Mouse (Mus musculus) embryonic facial prominence, embryonic 11.5 days (tissue): ENCODE data around the gene Exoc6b. TPM values are rescaled to one million over a fixed set of nuclear protein-coding genes. Genes with fewer than 3 reads are reported as not detected.

Experiments
- ATAC-seq: fragments of 200-750 bp; cut with Nextera tagmentation; replicated peaks from 2 replicates; pipeline ENCODE4 v1.8.0; 2017; ENCODE audit warnings: low read depth; ENCODE audit not compliant: insufficient number of reproducible peaks, low FRiP score, low TSS enrichment
- DNase-seq: peaks from one replicate; pipeline ENCODE4 v3.0.0-alpha.2; 2015; ENCODE audit warnings: low spot score
- H3K27ac ChIP-seq: fragments of 300-500 bp; sonication (generic); replicated peaks from 2 replicates; pipeline ENCODE4 v1.5.1; 2014; ENCODE audit warnings: mild to moderate bottlenecking, low read depth, low read length, control low read depth
- H3K27me3 ChIP-seq: fragments of 300-500 bp; sonication (generic); 2 replicates; pipeline ENCODE4 v1.6.1; 2014; ENCODE audit warnings: mild to moderate bottlenecking, low read length, moderate library complexity, mixed read lengths; ENCODE audit not compliant: control insufficient read depth, insufficient read depth
- H3K36me3 ChIP-seq: fragments of 300-500 bp; sonication (generic); replicated peaks from 2 replicates; pipeline ENCODE4 v1.6.1; 2014; ENCODE audit warnings: low read depth, mild to moderate bottlenecking, low read length, moderate library complexity, mixed read lengths; ENCODE audit not compliant: control insufficient read depth, insufficient read depth
- H3K4me1 ChIP-seq: fragments of 300-500 bp; sonication (generic); 2 replicates; pipeline ENCODE4 v1.6.1; 2014; ENCODE audit warnings: low read length, mixed read lengths; ENCODE audit not compliant: control insufficient read depth, insufficient read depth
- H3K4me2 ChIP-seq: fragments of 300-500 bp; sonication (generic); 2 replicates; pipeline ENCODE4 v1.6.1; 2014; ENCODE audit warnings: low read depth, mild to moderate bottlenecking, control low read depth, low read length, moderate library complexity
- H3K4me3 ChIP-seq: fragments of 300-500 bp; sonication (generic); 2 replicates; pipeline ENCODE4 v1.5.1; 2014; ENCODE audit warnings: low read depth, low read length, control low read depth
- H3K9ac ChIP-seq: fragments of 300-500 bp; sonication (generic); replicated peaks from 2 replicates; pipeline ENCODE4 v1.6.1; 2014; ENCODE audit warnings: mild to moderate bottlenecking, control low read depth, low read length
- H3K9me3 ChIP-seq: fragments of 300-500 bp; sonication (generic); replicated peaks from 2 replicates; pipeline ENCODE4 v1.6.1; 2016; ENCODE audit warnings: mild to moderate bottlenecking, low read length, inconsistent platforms, mixed read lengths; ENCODE audit not compliant: control insufficient read depth
- WGBS: fragments of 180-500 bp; shearing (Covaris S2); extraction: QIAGEN DNeasy Blood & Tissue Kit; methylation state at CpG from one replicate; pipeline ENCODE4 v1.1.7; 2014; 5-methylcytosine and 5-hydroxymethylcytosine counted together
- polyA plus RNA-seq: library from polyadenylated mRNA; unstranded; fragments of >200 nt; fragmentation: Nextera tagmentation; extraction: Ambion mirVana; gene quantifications from 2 replicates; pipeline ENCODE4 v1.2.1, GENCODE M21; 2014

The Exoc6b gene
- polyA plus RNA-seq, 1 experiment from 2014 or later: 36.0 TPM

- Histone ChIP-seq H3K27ac (peak overlapping the region; percentile 35), H3K9me3 (no peaks in the 10 kb centered on the region), H3K4me1 (peaks cover 9% of the 10 kb centered on the region), H3K4me2 (peak overlapping the region; percentile 91), H3K9ac (peak overlapping the region; percentile 73), H3K4me3 (peak overlapping the region; percentile 59), H3K36me3 (no peaks in the 10 kb centered on the region), H3K27me3 (peaks cover 45% of the 10 kb centered on the region)
- ATAC-seq (0 out of 2 replicates have a peak, but pooled peaks have one; percentile 39), DNase-seq (peak; percentile 46)
- WGBS: 3% methylated on average over 48 of the region's 48 CpGs
These were observed 485.2 kb downstream of the Exoc6b start for GRCm38 (mm10) chr6:84583841-84584782.

GRCm38 (mm10) chr6:84583371-84583770, 485.9 kb downstream of the Exoc6b start:
- H3K27ac ChIP-seq: peak overlapping the region; percentile 35; the same call in 1 of the 2 replicates
- ATAC-seq (peak; percentile 25; the same call in 1 of the 2 replicates), DNase-seq (peak; percentile 90)

GRCm38 (mm10) chr6:84582826-84583225, 486.5 kb downstream of the Exoc6b start:
- no peak overlapping the region for H3K4me3 ChIP-seq
- no peak overlapping the region for H3K9ac ChIP-seq
- ATAC-seq (no peak), DNase-seq (no peak)
- H3K4me2 ChIP-seq: peak overlapping the region; percentile 91
- H3K27ac ChIP-seq: no peak overlapping the region
- peaks cover 9% of the 10 kb centered on the region for H3K4me1 ChIP-seq
- H3K36me3 ChIP-seq: no peaks in the 10 kb centered on the region
- 15% methylated on average over 5 of the region's 5 CpGs for WGBS
- H3K27me3 ChIP-seq: peaks cover 45% of the 10 kb centered on the region
- H3K9me3 ChIP-seq: no peaks in the 10 kb centered on the region

More at GRCm38 (mm10) chr6:84583371-84583770, 485.9 kb downstream of the Exoc6b start:
- H3K9me3 ChIP-seq: no peaks in the 10 kb centered on the region
- H3K36me3 ChIP-seq: no peaks in the 10 kb centered on the region
- peak overlapping the region; percentile 59 for H3K4me3 ChIP-seq
- H3K9ac ChIP-seq: peak overlapping the region; percentile 43
- under 1% methylated on average over 25 of the region's 26 CpGs for WGBS
- peaks cover 9% of the 10 kb centered on the region for H3K4me1 ChIP-seq
- H3K4me2 ChIP-seq: peak overlapping the region; percentile 91
- peaks cover 45% of the 10 kb centered on the region for H3K27me3 ChIP-seq

GRCm38 (mm10) chr6:84581833-84582445, 487.4 kb downstream of the Exoc6b start:
- Histone ChIP-seq H3K27ac (no peak overlapping the region), H3K27me3 (peaks cover 39% of the 10 kb centered on the region), H3K4me1 (peaks cover 9% of the 10 kb centered on the region), H3K4me2 (no peak overlapping the region), H3K4me3 (no peak overlapping the region), H3K36me3 (no peaks in the 10 kb centered on the region), H3K9me3 (no peaks in the 10 kb centered on the region), H3K9ac (no peak overlapping the region)
- DNase-seq (no peak), ATAC-seq (no peak)
- 55% methylated on average over 9 of the region's 9 CpGs for WGBS

GRCm38 (mm10) chr6:84580979-84581832, 488.1 kb downstream of the Exoc6b start:
- no peak overlapping the region for H3K4me3 ChIP-seq
- no peak overlapping the region for H3K9ac ChIP-seq
- DNase-seq (no peak), ATAC-seq (no peak)
- H3K27me3 ChIP-seq: peaks cover 32% of the 10 kb centered on the region
- peaks cover 9% of the 10 kb centered on the region for H3K4me1 ChIP-seq
- no peak overlapping the region for H3K27ac ChIP-seq
- H3K9me3 ChIP-seq: no peaks in the 10 kb centered on the region
- H3K4me2 ChIP-seq: no peak overlapping the region
- WGBS: 56% methylated on average over 6 of the region's 6 CpGs
- H3K36me3 ChIP-seq: no peaks in the 10 kb centered on the region; the same call in 1 of the 2 replicates

GRCm38 (mm10) chr6:84579508-84579907, 489.8 kb downstream of the Exoc6b start:
- H3K9ac ChIP-seq: no peak overlapping the region
- DNase-seq: no peak
- peaks cover 9% of the 10 kb centered on the region for H3K4me1 ChIP-seq
- H3K4me2 ChIP-seq: no peak overlapping the region
- no peaks in the 10 kb centered on the region; the same call in 1 of the 2 replicates for H3K36me3 ChIP-seq
- no peaks in the 10 kb centered on the region for H3K9me3 ChIP-seq
- peaks cover 26% of the 10 kb centered on the region for H3K27me3 ChIP-seq
- no peak for ATAC-seq
- no peak overlapping the region for H3K4me3 ChIP-seq
- 61% methylated on average over 8 of the region's 8 CpGs for WGBS
- H3K27ac ChIP-seq: no peak overlapping the region

- ATAC-seq (no peak), DNase-seq (peak; percentile 69)
- H3K27ac ChIP-seq: no peak overlapping the region
- no peaks in the 10 kb centered on the region for H3K9me3 ChIP-seq
- WGBS: 15% methylated on average over 5 of the region's 5 CpGs
- H3K4me1 ChIP-seq: peaks cover 8% of the 10 kb centered on the region; the same call in 1 of the 2 replicates
- H3K4me2 ChIP-seq: no peak overlapping the region
- no peaks in the 10 kb centered on the region; the same call in 1 of the 2 replicates for H3K36me3 ChIP-seq
- H3K9ac ChIP-seq: no peak overlapping the region
- no peak overlapping the region for H3K4me3 ChIP-seq
- peaks cover 20% of the 10 kb centered on the region for H3K27me3 ChIP-seq
These were observed 490.4 kb downstream of the Exoc6b start for GRCm38 (mm10) chr6:84578928-84579327.
